Mouse (Mus musculus): Measurements from ENCODE around the gene Dhx9. TPM values are rescaled to one million over a fixed set of nuclear protein-coding genes. Genes with fewer than 3 reads are reported as not detected.
A peak's percentile ranks its signal among the peaks of the same experiment; 100 is the strongest.
"Not testable (repeated sequence)": the region's sequence is repeated elsewhere in the genome, so short reads cannot be mapped to it uniquely, and the experiment has no call there.

Gene Dhx9
- polyA plus RNA-seq, 1 experiment from 2014 or later, result 21.2 TPM

- no peak overlapping the region for H3K4me2 ChIP-seq
- H3K27me3 ChIP-seq (ENCODE audit: control insufficient read depth, insufficient read depth, low read length), result no peaks in the 10 kb centered on the region
- no peaks in the 10 kb centered on the region for H3K4me1 ChIP-seq (ENCODE audit: control insufficient read depth, insufficient read depth, low read length)
- no peak overlapping the region for H3K27ac ChIP-seq (ENCODE audit: low read depth, low read length)
- no peaks in the 10 kb centered on the region for H3K36me3 ChIP-seq (ENCODE audit: control insufficient read depth, insufficient read depth, low read length)
- H3K9ac ChIP-seq (ENCODE audit: low read depth, low read length), result no peak overlapping the region
- 88% methylated on average over 2 of the region's 2 CpGs for WGBS (ENCODE audit: insufficient replicate concordance)
- H3K4me3 ChIP-seq (ENCODE audit: low read depth, low read length), result no peak overlapping the region
- no peak for ATAC-seq (replicated peaks; ENCODE audit: insufficient number of reproducible peaks, low FRiP score, low TSS enrichment)
- no peaks in the 10 kb centered on the region for H3K9me3 ChIP-seq (replicated peaks; ENCODE audit: control insufficient read depth, low read length)
These were observed 3.9 kb upstream of the Dhx9 start for GRCm38 (mm10) chr1:153491345-153491744.

GRCm38 (mm10) chr1:153489963-153490362 is 2.5 kb upstream of the Dhx9 start:
- Histone ChIP-seq H3K36me3 (ENCODE audit: control insufficient read depth, insufficient read depth, low read length) (no peaks in the 10 kb centered on the region), H3K9ac (ENCODE audit: low read depth, low read length) (no peak overlapping the region), H3K4me1 (ENCODE audit: control insufficient read depth, insufficient read depth, low read length) (peaks cover 8% of the 10 kb centered on the region), H3K9me3 (replicated peaks; ENCODE audit: control insufficient read depth, low read length) (no peaks in the 10 kb centered on the region), H3K4me3 (ENCODE audit: low read depth, low read length) (no peak overlapping the region), H3K27me3 (ENCODE audit: control insufficient read depth, insufficient read depth, low read length) (no peaks in the 10 kb centered on the region), H3K4me2 (no peak overlapping the region), H3K27ac (ENCODE audit: low read depth, low read length) (no peak overlapping the region)
- ATAC-seq (replicated peaks; ENCODE audit: insufficient number of reproducible peaks, low FRiP score, low TSS enrichment), result no peak
- 85% methylated on average over 4 of the region's 4 CpGs for WGBS (ENCODE audit: insufficient replicate concordance)

GRCm38 (mm10) chr1:153489540-153489939 is 2.1 kb upstream of the Dhx9 start:
- H3K4me1 ChIP-seq (ENCODE audit: control insufficient read depth, insufficient read depth, low read length), result peaks cover 12% of the 10 kb centered on the region

GRCm38 (mm10) chr1:153489132-153489531 is 1.7 kb upstream of the Dhx9 start:
- no peak for ATAC-seq (replicated peaks; ENCODE audit: insufficient number of reproducible peaks, low FRiP score, low TSS enrichment)
- Histone ChIP-seq H3K4me2 (no peak overlapping the region), H3K4me1 (ENCODE audit: control insufficient read depth, insufficient read depth, low read length) (peaks cover 12% of the 10 kb centered on the region), H3K9me3 (replicated peaks; ENCODE audit: control insufficient read depth, low read length) (no peaks in the 10 kb centered on the region), H3K9ac (ENCODE audit: low read depth, low read length) (no peak overlapping the region), H3K27me3 (ENCODE audit: control insufficient read depth, insufficient read depth, low read length) (no peaks in the 10 kb centered on the region), H3K27ac (ENCODE audit: low read depth, low read length) (no peak overlapping the region), H3K36me3 (ENCODE audit: control insufficient read depth, insufficient read depth, low read length) (no peaks in the 10 kb centered on the region), H3K4me3 (ENCODE audit: low read depth, low read length) (no peak overlapping the region)
- 53% methylated on average over 7 of the region's 7 CpGs for WGBS (ENCODE audit: insufficient replicate concordance)

More at GRCm38 (mm10) chr1:153489540-153489939, 2.1 kb upstream of the Dhx9 start:
- H3K9ac ChIP-seq (ENCODE audit: low read depth, low read length), result no peak overlapping the region
- H3K36me3 ChIP-seq (ENCODE audit: control insufficient read depth, insufficient read depth, low read length), result no peaks in the 10 kb centered on the region
- no peaks in the 10 kb centered on the region for H3K9me3 ChIP-seq (replicated peaks; ENCODE audit: control insufficient read depth, low read length)
- no peak for ATAC-seq (replicated peaks; ENCODE audit: insufficient number of reproducible peaks, low FRiP score, low TSS enrichment)
- H3K4me3 ChIP-seq (ENCODE audit: low read depth, low read length), result no peak overlapping the region
- 59% methylated on average over 2 of the region's 2 CpGs for WGBS (ENCODE audit: insufficient replicate concordance)
- no peak overlapping the region for H3K4me2 ChIP-seq
- H3K27me3 ChIP-seq (ENCODE audit: control insufficient read depth, insufficient read depth, low read length), result no peaks in the 10 kb centered on the region
- no peak overlapping the region for H3K27ac ChIP-seq (ENCODE audit: low read depth, low read length)

- Histone ChIP-seq H3K4me2 (peak overlapping the region; percentile 68), H3K4me1 (ENCODE audit: control insufficient read depth, insufficient read depth, low read length) (peaks cover 12% of the 10 kb centered on the region), H3K9me3 (replicated peaks; ENCODE audit: control insufficient read depth, low read length) (no peaks in the 10 kb centered on the region), H3K9ac (ENCODE audit: low read depth, low read length) (peak overlapping the region; percentile 100), H3K27me3 (ENCODE audit: control insufficient read depth, insufficient read depth, low read length) (no peaks in the 10 kb centered on the region), H3K4me3 (ENCODE audit: low read depth, low read length) (peak overlapping the region; percentile 100), H3K36me3 (ENCODE audit: control insufficient read depth, insufficient read depth, low read length) (no peaks in the 10 kb centered on the region), H3K27ac (ENCODE audit: low read depth, low read length) (peak overlapping the region; percentile 89)
- peak; percentile 71 for ATAC-seq (replicated peaks; ENCODE audit: insufficient number of reproducible peaks, low FRiP score, low TSS enrichment)
- under 1% methylated on average over 64 of the region's 64 CpGs for WGBS (ENCODE audit: insufficient replicate concordance)
These were observed 527 bp downstream of the Dhx9 start for GRCm38 (mm10) chr1:153486767-153487499.

GRCm38 (mm10) chr1:153486120-153486519 is 1.3 kb downstream of the Dhx9 start:
- Histone ChIP-seq H3K4me2 (peak overlapping the region; percentile 68), H3K4me3 (ENCODE audit: low read depth, low read length) (peak overlapping the region; percentile 100), H3K9ac (ENCODE audit: low read depth, low read length) (peak overlapping the region; percentile 100), H3K4me1 (ENCODE audit: control insufficient read depth, insufficient read depth, low read length) (peaks cover 12% of the 10 kb centered on the region)
- not testable (repeated sequence) for H3K36me3 ChIP-seq (ENCODE audit: control insufficient read depth, insufficient read depth, low read length); H3K27me3 ChIP-seq (ENCODE audit: control insufficient read depth, insufficient read depth, low read length); H3K9me3 ChIP-seq (replicated peaks; ENCODE audit: control insufficient read depth, low read length); H3K27ac ChIP-seq (ENCODE audit: low read depth, low read length); ATAC-seq (replicated peaks; ENCODE audit: insufficient number of reproducible peaks, low FRiP score, low TSS enrichment)
- 9% methylated on average over 6 of the region's 6 CpGs for WGBS (ENCODE audit: insufficient replicate concordance)

GRCm38 (mm10) chr1:153485201-153485796 is 2.2 kb downstream of the Dhx9 start:
- peak overlapping the region; percentile 68 for H3K4me2 ChIP-seq
- 0 out of 2 replicates have a peak overlapping the region, but pooled peaks have one; percentile 12 for H3K9ac ChIP-seq (ENCODE audit: low read depth, low read length)
- no peak for ATAC-seq (replicated peaks; ENCODE audit: insufficient number of reproducible peaks, low FRiP score, low TSS enrichment)
- peak overlapping the region; percentile 24 for H3K4me3 ChIP-seq (ENCODE audit: low read depth, low read length)
- no peak overlapping the region for H3K27ac ChIP-seq (ENCODE audit: low read depth, low read length)
- H3K27me3 ChIP-seq (ENCODE audit: control insufficient read depth, insufficient read depth, low read length), result no peaks in the 10 kb centered on the region
- H3K36me3 ChIP-seq (ENCODE audit: control insufficient read depth, insufficient read depth, low read length), result peaks cover 11% of the 10 kb centered on the region
- 61% methylated on average over 2 of the region's 2 CpGs for WGBS (ENCODE audit: insufficient replicate concordance)
- H3K9me3 ChIP-seq (replicated peaks; ENCODE audit: control insufficient read depth, low read length), result no peaks in the 10 kb centered on the region
- peaks cover 12% of the 10 kb centered on the region for H3K4me1 ChIP-seq (ENCODE audit: control insufficient read depth, insufficient read depth, low read length)

- Histone ChIP-seq H3K4me1 (ENCODE audit: control insufficient read depth, insufficient read depth, low read length) (peaks cover 11% of the 10 kb centered on the region), H3K4me3 (ENCODE audit: low read depth, low read length) (no peak overlapping the region), H3K27ac (ENCODE audit: low read depth, low read length) (no peak overlapping the region), H3K9me3 (replicated peaks; ENCODE audit: control insufficient read depth, low read length) (no peaks in the 10 kb centered on the region), H3K27me3 (ENCODE audit: control insufficient read depth, insufficient read depth, low read length) (no peaks in the 10 kb centered on the region), H3K36me3 (ENCODE audit: control insufficient read depth, insufficient read depth, low read length) (peaks cover 34% of the 10 kb centered on the region), H3K4me2 (no peak overlapping the region), H3K9ac (ENCODE audit: low read depth, low read length) (no peak overlapping the region)
- no peak for ATAC-seq (replicated peaks; ENCODE audit: insufficient number of reproducible peaks, low FRiP score, low TSS enrichment)
- 43% methylated on average over 1 of the region's 1 CpGs for WGBS (ENCODE audit: insufficient replicate concordance)
These were observed 6.4 kb downstream of the Dhx9 start for GRCm38 (mm10) chr1:153481025-153481412.
